Mouse (Mus musculus): ENCODE data around the gene Dnm3.

GRCm38 (mm10) chr1:162336224-162336623, 141.6 kb downstream of the Dnm3 start:
- TF ChIP-seq REST (IDR thresholded peaks at IDR 0.05; ENCODE audit: insufficient read depth, insufficient read length): no peak
- no peak for TF ChIP-seq POLR2A (IDR thresholded peaks at IDR 0.05; ENCODE audit: insufficient read length, low read depth)
- TF ChIP-seq USF1 (IDR thresholded peaks at IDR 0.05; ENCODE audit: low read depth): no peak
- TF ChIP-seq MYOG (IDR thresholded peaks at IDR 0.05; ENCODE audit: control insufficient read depth in 1 of 3, insufficient read depth in 1 of 3, insufficient read length in 2 of 3, low read depth in 2 of 3): no peak
